Mouse (Mus musculus) cerebellum, postnatal 14 days (tissue): ENCODE measurements around the gene Crat.

Source experiments
- DNase-seq, 2 experiments: peaks; one replicate each; pipeline ENCODE4 v3.0.0; 2021; ENCODE audit warnings: mixed read lengths in 2 of 2

The Crat gene

DNA sequence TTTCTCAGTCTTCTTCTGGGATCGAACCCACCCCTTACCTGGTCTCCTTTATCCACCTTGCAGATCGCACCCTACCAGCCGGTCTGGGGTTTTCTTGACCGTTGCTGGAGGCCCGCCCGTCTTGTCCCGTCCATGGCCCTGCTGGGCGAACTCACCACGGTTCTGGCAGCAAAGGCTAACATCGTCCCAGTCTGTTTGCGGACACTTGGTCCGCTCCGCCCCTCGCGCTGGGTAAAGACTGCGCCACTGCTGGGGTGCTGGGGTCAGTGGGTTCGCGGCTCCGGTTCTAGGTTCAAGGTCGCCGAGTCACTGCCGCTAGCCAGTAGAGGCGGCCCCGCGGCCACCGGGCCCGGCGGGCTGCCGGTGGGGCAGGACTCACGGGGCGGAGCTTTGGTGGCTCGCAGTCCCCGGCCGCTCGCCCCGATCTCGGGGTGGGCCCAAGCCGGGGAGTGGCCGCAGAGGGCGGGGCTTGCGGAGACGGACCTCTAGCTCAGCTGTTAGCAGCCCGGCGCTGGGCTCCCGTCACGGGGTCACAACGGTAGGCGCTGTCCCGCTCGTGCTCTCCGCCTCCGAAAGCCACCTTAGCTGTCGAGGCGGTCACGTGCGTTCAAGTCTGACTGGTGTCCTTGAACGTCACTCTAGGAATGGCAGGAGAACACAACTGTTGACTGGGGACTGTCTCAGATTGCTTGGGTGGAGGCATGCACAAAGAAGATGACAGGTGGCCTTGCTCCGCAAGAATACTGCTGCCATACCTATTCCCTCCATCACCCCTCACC, at the start of gene Crat:
Crat (minus strand) TSS at position 657 of the 779 bp plus-strand sequence.
- peak; percentile 90 to 94 for DNase-seq

DNA sequence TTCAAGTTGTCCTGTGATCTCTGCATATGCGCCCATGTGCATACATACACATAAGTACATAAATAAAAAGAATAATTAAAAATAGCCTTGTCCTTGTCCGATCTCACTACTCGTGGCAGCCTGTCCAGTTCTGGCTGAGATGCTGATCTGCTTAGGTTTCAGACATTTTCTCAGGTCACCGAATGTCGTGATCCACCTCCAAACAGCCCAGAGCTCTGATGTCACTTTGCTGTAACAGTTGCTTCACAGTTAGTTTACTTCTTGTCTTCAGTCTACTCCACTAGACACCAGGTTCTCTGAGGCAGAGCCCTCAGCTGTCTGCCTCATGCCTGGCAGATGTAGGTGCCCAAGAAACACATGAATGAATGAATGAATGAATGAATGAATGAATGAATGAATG, 48.8 kb upstream of the Crat start:
- no peak for DNase-seq

DNA sequence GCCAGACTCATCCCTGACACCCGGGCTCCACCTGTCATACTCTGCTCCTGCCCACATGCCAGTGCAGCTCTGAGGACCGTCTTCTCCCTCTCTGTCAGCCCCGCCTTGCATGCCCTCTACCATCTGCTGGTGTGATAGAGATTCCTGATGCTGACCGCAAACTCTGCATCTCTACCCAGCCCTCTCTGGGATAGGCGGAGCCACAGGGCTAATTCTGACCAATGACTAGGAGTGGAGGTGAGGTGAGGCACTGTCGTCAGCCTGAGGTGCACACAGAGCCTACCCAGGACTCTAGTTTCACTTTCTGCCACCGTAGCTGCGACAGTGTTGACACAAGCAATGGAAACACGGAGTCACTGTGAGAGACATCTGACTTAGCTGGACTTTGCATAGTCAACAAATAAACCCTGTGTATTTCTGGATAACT, 48.3 kb upstream of the Crat start:
- peak; percentile 65 to 68 for DNase-seq

DNA sequence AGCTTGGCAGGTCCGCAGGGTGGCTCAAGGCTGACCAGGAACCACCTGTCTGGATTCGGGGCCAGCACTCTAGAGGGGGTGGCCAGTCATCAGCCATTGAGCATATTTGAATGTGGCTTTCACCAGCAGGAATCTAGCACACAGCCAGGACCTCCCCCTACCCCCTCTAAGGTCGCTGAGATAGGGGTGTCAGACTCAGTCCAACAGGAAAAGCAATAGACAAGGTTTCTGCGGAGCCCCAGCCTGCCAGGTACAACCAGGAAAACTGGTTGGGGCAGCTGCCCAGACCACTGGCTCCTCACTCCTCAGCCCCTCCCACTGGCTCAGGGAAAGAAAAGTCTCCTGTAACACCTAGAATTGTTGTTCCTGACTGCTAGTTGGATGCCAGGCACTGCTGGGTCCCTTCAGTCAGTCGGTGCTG, 47.7 kb upstream of the Crat start:
- DNase-seq: peak; percentile 43 to 48

DNA sequence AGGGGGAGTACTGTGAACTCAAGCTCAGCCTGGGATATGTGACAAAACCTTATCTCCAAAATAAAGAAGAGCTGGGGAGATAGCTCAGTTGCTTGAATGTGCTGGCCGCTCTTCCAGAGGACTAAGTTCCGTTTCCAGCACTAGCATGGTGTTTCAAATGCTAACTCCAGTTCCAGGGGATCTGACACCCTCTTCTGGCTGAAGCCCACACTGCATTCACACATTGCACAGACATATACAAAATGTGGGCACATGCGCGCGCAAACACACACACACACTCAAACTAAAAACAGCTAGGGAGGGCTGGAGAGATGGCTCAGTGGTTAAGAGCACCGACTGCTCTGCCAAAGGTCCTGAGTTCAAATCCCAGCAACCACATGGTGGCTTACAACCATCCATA, 43.6 kb upstream of the Crat start:
- DNase-seq: no peak

DNA sequence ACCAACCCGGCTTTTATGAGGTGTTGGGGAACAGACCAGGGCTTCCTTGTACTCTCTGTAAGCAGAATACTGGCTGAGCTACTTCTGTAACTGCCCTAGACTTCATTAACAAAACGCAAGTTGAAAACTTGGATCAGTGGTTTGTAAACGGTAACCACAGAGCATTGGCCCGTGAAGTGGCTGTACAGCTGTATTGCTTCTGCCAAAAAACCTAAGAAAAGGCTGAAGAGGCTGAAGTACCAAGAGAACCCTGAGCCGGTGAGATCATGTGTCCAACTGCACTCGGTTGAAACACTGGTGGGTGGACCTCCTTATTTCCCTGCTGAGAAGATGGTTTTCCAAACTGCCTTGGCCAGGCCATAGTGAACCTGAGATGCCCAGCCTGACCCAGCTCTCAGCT, 42.7 kb upstream of the Crat start:
- DNase-seq: no peak

DNA sequence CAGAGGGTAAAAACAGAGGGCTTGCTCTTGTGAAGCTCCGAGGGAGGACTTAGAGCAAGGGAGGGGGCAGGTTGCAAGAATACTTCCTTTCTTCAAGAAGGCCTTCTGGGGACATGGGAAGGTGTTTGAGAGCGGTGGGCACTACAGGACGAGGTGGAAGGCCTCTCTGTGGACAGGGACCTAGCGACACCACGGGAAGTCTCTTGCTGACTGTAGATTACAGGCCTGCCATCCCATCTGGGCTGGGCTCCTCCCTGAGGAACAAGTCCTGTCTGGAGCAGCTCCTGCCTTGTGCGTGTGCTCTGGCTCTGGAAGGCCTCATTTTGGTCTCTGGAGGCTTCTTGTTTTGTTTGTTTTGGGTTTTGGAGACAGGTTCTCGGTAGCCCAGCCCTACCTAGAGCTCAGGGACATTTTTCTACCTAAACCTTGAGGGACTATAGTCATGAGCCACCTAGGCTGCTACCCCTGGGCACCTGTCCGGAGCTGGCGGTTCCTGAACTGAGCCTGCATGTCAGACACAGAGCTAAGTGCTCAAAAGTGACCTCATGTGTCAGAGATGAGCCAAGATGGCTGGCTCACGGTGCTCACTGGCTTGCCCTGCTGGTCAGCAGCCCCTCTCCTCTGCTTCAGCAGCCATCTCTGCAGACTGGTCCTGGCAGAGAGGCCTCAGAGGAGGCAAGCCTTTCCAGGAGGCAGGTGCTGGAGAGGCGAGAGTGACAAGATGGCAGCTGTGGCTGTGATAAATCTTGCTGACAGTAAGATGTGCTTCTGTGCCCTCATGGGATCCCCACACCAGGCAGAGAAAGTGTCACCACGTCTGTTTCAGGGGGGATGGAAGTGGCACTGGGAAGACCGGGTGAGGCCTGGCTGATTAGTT, 40.7 kb upstream of the Crat start:
- no peak for DNase-seq

DNA sequence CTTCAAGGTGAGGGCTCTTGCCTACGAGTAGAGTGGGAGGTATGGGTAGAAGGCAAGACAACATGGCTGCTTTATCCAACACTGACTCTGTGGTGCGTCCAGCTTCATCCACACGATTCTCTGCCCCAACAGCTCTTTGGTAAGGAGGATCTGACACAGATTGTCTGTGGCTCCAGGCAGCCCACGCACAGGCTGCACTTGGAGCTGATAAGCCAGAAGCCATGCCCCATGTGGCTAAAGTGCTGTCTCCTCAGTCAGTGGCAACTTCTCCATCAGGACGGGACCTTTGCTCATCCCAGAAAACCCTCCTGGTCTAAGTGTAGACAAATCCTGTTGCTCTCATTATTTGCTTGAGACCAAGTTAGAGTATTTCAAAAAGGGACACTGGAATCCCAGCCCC, 39.0 kb upstream of the Crat start:
- DNase-seq: no peak

DNA sequence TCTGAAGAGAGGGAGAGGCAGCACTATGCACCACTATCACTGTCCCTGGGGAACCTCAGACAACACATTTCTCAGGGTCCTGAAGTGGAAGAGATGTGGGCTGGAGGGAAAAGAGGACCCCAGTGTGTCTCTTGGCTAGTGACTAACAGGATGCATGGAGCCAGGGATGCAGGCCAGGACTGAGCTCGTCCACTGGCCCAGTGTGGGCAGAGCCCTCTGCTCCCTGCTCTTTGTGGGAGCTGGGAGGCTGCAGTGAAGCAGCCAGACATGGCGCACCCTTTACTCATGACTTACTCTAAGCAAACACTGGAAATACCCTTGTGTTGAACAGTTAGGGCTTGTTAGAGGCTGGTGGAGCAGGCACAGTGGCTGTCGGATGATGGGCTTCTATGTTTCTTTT, 38.0 kb upstream of the Crat start:
- DNase-seq: no peak

DNA sequence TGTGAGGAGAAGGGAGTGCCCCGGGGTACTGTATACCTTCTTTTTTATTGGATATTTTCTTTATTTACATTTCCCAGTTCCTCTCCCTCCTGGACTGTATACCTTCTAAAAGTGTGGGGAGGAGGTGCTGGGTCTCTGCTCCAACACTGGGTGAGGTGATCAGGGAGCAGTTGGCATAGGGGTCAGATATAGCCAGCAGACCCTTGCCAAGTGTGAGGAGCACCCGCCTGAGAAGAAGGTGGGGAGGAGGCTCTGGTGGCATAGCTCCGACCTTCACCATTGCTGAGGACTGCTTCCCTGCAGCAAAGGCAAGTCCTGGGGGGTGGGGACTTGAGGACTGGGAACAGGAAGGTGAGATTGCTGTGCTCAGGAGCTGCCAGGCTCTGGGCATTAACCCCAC, 35.9 kb upstream of the Crat start:
- DNase-seq: no peak

DNA sequence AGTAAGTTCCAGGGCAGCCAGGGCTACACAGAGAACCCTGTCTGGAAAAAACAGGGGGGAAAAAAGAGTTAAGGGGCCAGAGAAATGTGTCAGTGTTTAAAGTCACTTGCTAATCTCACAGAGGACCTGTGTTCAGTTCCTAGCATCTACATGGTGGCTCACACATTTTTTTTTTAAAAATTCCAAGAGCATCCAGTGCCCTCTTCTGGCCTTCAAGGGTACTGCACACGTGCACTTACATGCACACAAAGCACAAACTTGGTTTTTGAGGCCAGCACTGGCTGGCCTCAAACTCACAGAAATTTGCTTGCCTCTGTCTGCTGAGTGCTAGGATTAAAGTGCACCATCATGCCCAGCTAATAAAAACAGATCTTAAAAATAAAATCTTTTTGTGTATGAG, 34.9 kb upstream of the Crat start:
- DNase-seq: no peak

DNA sequence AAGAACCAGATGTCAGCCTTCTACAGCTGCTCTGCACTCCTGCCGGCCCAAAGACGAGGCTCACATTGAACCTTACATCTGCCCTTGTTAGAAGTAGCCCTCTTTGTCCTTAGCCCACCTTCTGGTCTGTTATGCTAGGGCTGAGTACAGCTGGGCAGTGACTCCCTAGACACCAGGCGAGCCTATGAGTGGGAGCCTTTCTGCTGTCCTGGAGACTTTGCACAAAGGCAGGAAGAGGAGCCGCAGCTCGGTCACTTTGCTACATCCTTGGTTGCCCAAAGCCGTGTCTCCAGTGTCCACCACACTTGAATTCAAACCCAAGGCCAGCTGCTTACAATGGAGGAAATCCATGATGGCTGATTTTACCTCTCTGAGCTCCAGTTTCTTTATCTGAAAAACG, 32.8 kb upstream of the Crat start:
- no peak for DNase-seq

DNA sequence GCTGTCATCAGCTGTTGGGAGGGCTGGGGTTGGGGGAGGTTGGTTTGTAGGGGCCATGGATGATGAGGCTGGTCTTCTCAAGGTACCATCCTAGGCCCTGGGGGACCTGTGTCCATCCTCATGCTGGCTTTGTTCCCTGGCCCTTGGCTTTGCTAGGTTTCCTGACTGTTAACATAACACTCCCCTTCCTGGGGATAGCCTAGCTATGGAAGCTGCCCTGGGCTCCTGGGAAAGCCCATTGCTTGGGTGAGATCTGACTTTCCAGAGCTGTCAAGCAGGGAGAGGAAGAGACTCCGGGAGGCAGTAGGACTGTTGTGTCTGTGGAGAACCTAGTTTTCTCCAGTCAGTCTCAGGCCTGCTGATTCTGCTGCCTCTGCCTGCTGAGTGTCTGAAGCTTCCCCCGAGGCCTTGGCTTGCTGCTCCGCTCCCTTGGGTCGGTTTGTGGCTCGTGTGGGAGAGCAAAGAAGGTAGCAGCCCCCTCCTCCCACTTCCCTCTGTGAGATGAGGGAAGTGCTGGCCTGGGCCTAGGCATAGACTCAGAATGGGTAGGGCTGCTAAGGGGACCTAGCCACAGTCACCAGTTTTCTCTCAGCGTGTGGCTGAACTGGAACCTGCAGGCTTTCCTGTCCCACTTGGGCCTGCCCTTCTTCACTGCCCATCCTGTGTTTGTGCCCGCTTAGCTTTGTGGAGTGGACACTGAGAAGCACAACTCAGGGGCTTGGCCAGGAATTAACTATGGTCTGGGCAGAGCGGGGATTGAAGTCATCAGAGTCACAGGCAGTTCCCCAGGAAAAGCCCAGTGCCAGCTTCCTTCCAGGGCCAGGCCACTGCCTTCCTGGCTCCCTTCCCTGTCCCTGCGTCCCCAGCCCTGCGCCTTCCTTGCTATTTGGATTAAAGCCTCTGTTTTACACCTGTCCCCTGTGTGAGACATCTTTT, 31.5 kb upstream of the Crat start:
- DNase-seq: peak; percentile 76 to 79

DNA sequence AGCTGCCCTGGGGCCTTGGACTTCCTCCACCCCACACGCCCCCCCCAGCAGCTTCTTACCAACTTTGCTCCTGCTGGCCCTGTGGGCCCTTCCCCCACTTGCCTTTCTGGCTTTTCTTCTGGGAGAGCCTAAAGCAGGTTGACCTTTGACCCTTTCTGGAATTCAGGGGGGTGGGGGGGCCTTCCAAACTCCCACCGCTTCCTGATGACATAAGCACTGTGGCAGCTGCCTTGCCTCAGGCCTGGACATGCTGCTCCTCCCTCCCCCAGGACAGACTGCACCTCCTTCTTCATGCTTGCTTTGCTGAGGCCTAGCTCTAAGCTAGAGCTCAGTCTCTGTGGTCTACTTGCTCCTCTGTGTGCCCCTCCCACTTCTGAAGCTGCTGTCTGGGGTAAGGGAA, 29.7 kb upstream of the Crat start:
- no peak for DNase-seq

DNA sequence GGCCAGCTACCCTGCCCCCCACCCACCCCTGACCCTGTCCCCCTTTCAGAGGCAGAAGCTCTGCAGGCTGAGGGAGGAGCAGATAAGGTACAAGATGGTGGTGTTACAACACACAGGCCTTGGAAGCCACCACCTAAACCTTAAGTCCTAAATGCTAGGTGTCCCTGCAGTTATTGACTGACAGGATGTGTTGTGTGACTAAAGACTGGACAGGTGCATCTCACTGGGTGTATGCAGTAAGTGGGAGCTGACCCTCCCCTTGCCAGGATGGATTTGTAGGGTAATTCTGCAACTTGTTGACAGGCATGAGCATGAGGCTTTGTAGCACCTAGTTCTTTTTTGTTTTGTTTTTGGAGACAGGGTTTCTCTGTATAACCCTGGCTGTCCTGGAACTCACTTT, 28.8 kb upstream of the Crat start:
- no peak for DNase-seq

DNA sequence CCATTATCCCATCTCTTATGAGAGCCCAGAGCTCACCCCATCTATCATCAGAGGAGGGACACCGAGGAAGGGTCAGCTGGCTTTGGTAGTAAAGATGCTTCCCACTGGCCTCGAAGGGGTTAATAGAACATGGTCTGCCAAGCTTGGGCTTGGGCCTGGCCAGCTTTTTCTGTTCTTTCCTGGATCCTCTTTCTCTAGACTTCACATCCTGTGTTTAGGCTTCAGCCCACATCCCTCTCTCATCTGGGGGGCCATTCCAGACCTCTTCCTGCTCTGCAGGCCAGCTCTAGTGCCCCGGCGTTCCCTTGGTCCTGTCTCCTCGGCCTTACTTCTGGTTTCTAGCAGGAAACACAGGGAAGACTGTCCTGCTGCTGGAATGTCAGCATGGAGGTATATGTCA, 28.4 kb upstream of the Crat start:
- DNase-seq: no peak

DNA sequence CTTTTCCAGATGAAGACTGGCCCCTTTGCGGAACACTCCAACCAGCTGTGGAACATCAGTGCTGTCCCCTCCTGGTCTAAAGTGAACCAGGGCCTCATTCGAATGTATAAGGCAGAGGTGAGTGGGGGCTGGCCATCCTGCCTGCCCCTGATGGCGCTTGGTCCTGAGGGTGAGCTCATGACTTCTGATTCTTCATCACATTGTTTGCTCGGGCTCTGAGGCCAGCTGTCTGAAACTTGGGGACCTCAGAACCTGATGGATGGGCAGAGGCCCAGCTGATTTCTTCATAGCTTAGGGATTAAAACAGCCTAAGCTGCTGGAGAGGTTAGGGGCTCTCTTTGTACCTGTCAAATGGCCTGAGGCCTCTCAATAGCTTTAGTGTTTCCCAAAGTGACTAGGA, 27.7 kb upstream of the Crat start:
- no peak for DNase-seq

DNA sequence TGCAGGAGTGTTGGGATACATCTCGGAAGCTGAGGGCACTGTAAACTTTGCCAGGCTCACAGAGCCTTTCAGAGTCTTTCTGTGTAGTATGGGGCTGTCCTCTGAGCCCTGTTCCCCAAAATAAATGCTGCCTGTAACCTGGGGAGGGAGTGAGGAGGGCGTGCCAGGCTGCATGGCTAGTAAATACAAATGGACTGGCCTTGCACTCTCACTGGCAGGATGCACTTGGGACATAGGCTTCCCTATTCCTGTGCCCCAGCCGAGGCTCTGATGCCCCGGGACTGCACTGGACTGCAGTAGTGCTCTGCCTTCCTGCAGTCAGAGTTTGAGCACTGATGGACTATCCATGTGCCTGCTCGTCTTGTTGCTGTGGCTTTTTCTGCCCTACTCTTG, 26.9 kb upstream of the Crat start:
- DNase-seq: no peak

DNA sequence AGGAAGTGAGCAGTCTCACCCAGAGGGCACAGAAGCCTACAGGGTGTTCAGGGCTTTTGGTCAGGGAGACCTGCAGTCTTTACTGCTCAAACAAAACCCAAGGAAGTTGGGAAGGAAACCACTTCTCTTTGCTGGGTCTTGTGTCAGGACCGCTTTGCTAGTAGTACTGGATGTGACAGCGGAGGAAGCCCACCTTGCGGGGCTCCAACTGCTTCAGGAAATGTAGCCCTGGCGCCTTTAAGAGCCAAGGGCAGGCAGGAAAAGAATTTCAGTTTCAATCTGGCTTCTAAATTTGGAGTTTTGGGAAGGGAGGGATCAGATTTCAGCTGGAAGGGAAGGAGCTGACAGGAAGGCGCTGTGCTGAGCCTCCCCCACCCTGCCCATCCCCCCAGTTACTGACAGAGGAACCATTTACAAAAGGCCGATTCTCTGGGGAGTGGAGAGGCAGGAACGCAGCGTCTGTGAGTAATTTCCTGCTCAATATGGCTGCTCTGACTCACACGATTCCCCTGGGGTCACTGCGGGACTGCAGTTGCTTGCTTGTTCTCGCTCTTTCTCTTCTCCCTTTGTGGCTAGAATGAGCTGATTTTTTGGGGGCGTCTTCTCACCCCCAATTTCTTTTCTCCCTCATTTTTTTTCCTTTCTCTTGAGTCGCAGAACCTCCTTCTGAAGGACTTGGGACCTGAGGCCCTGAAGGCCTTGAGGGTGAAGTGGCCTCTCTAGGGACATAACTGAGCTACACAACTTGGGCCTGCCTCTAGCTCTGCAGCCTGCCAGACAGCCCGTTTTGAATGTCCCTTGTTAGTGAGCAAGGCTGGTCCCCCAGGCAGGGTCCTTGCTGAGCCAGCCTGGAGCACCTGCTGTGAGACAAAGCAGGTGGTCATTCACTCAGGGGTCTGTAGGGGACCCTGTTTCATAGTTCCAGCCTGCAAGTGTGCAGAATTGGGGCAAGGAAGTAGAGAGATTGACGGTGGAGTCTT, 26.2 kb upstream of the Crat start:
- peak; percentile 52 to 68 for DNase-seq

DNA sequence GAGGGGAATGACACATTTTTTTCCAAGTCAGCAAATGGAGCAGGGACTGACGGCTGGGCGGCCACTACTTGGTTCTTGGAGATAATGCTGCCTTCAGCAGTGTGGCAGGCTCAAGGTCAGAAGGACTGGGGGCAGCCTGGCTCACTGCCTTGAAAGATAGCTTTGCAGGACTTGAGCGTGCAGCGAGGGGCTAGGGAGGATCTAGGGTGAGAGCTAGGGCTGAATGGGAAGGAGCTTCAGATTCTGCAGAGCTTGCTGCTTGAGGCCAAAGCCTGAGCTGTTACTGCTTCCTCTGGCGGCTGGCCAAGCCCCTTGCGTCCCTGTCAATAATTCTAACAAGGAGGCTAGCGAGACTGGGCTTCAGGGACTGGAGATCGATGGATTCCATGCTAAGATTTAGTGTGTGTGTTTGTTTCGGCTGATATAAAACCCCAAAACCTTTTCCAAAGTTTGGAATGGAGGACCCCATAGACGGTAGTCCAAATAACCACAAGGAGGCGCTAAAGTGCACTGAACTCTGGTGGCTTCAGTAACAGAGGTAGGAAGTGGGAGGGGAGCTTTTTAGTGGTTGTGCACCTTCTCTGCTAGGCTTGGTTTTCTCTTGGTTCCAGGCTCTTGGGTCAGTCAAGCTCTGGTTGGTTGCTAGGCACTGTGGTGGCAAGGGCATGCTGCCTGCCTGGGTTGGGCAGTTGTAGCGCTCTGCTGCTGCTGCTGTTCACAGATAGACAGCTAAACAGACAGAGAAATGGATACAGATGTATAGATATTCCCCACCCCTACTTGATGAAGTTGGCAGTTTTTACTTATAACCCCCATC, 25.3 kb upstream of the Crat start:
- peak; percentile 76 to 78 for DNase-seq

DNA sequence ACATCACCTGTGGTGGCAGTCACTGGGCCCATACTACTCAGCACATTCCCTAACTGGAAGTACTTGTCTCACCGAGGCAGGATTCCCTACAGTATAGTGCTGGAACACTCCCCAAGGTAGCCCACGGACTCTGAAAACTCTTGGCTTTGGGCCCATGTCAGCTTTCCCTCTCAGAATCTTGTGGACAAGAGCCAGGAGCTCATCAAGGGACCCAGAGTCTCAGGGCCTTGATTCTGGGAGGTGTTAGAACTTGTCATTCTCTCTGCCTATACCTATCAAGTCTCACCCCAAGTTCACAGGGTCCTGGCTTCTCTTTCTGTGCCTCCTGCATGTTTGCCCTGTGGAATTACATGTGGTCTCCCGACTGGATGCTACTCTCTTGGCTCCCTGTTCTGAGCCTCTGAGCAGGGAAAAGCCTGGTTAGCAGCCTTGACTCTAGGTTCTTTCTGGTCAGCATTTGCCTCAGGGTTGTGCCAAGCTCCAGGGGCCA, 24.6 kb upstream of the Crat start:
- no peak for DNase-seq
